Mouse (Mus musculus): ENCODE measurements around the gene Sucla2. TPM values are rescaled to one million over a fixed set of nuclear protein-coding genes. Genes with fewer than 3 reads are reported as not detected.

Gene Sucla2
- polyA plus RNA-seq (2012; rRNA removed; ENCODE audit: low replicate concordance): 14.6 and 45.5 TPM in 2 replicates

DNA sequence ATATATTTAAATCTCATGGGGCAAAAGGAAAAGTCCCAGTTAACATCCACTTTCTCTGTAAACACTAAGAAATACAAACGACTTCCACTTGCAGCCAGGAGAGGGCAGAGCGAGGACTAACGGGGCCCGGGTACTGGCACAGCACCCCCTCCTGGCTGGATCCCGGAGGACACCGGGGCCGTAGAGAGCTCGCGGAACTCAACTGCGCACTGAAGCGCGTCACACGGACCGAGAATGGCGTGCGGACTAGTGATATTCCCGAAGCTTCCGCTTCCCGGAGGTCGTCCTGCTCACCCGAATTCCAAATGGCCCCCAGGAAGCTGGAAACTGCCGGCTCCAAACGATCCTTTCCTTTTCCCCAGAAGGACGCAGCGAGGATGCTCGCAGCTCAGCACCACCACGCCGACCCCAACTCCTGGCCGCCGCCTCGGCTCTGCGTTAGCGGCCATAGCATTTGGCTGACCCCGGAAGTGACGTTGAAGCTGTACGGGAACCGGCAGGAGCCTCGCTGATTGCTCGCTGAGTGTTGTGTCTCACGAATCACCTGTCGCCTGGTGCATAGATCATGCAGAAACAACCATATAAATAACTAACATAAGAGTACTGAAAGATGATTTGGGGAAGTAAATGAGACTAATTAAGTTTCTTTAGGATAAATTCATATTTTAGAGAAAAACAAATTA, at the start of gene Sucla2:
TSS of gene Sucla2 (plus strand) at position 554 of the 683 bp plus-strand sequence.

GRCm38 (mm10) chr14:73509765-73510423, 15.2 kb upstream of the Sucla2 start, which contains the start of gene Med4:
Gene Med4 (plus strand): TSS chr14:73510025.

DNA sequence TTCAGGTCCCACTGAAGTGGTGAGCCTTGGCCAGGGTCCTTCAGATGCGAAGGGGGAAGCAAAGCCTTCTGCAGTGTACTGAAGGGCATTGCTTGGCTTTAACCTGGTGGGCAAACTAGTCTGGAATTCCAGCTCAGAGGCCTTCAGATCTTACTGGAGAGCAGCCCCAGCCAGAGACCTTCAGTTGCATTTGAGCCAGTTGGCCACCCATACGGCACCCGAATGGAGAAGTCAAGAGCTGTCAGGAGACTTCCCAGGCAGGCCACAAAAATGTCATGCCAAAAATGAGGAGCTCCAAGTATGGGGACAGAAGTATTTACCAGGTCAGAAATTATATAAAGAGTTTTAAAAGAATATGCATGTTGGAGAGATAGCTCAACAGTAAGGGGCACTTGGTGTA, 22.9 kb downstream of the Sucla2 start, which contains the start of gene Nudt15:
TSS of gene Nudt15 (minus strand) at position 192 of the 400 bp plus-strand sequence.

Other genes with a start within 250 kb of the Sucla2 start
- 5.2 and 13.8 TPM in 2 replicates for gene Rb1, start 199.5 kb upstream of the Sucla2 start, polyA plus RNA-seq (2012; rRNA removed; ENCODE audit: low replicate concordance)
- 1,325 and 1,769 TPM in 2 replicates for gene Itm2b, start 140.0 kb upstream of the Sucla2 start, polyA plus RNA-seq (2012; rRNA removed; ENCODE audit: low replicate concordance)
- gene Med4, start 15.3 kb upstream of the Sucla2 start, polyA plus RNA-seq (2012; rRNA removed; ENCODE audit: low replicate concordance): 8.1 and 14.5 TPM in 2 replicates
- gene Nudt15, start 22.9 kb downstream of the Sucla2 start, polyA plus RNA-seq (2012; rRNA removed; ENCODE audit: low replicate concordance): 1.6 and 3.5 TPM in 2 replicates
- gene Gm21750, start 135.9 kb downstream of the Sucla2 start, polyA plus RNA-seq (2012; rRNA removed; ENCODE audit: low replicate concordance): not detected in 2 replicates

All from mammary gland, adult 2 months (tissue).